12 mouse cellular contexts compared by ENCODE assay signal in genomic region chr1:166053285-166053955, GRCm38 (mm10). TPM values are rescaled to one million over a fixed set of nuclear protein-coding genes. Genes with fewer than 3 reads are reported as not detected.
DNase-seq lines count a peak whose midpoint lies in the region; ATAC-seq and TF ChIP-seq lines count a peak whose summit lies in the region.
"Had no signal": no experiment of that assay in that cellular context is flagged by ENCODE, and none has a peak within 500 bp of the region (broad histone marks: within the 10 kb centered on the region; RNA-seq: fewer than 3 reads in every experiment).

No protein-coding gene starts in this region.

- H3K4me1 ChIP-seq in forebrain, embryonic 10.5 days = peaks cover 49% of the 10 kb centered on the region
- H3K4me1 ChIP-seq in forebrain, embryonic 13.5 days = peaks cover 33% of the 10 kb centered on the region
- H3K4me1 ChIP-seq in kidney, postnatal 0 days (replicated peaks; ENCODE audit: insufficient read depth, low read length) = peaks cover 3% of the 10 kb centered on the region; the same call in 1 of the 2 replicates
- H3K4me1 ChIP-seq in neural tube, embryonic 14.5 days (ENCODE audit: control insufficient read depth, insufficient read depth, low read length) = peaks cover 23% of the 10 kb centered on the region; the same call in 1 of the 2 replicates

- H3K4me2 ChIP-seq in forebrain, embryonic 13.5 days = no peak overlapping the region
- no peak overlapping the region for H3K4me2 ChIP-seq in kidney, postnatal 0 days (ENCODE audit: low read length)
- no peak overlapping the region for H3K4me2 ChIP-seq in neural tube, embryonic 14.5 days (ENCODE audit: low read depth, low read length)

- peaks cover 36% of the 10 kb centered on the region for H3K27me3 ChIP-seq in forebrain, embryonic 10.5 days (ENCODE audit: poor library complexity, severe bottlenecking)
- peaks cover 12% of the 10 kb centered on the region; the same call in 1 of the 2 replicates for H3K27me3 ChIP-seq in forebrain, embryonic 13.5 days
- 0 out of 2 replicates have a peak, but pooled peaks cover 3% of the 10 kb centered on the region for H3K27me3 ChIP-seq in kidney, postnatal 0 days (ENCODE audit: insufficient read depth, low read length)
- H3K27me3 ChIP-seq in neural tube, embryonic 14.5 days (ENCODE audit: control insufficient read depth, insufficient read depth, low read length) = no peaks in the 10 kb centered on the region

- peak overlapping the region; percentile 66 for H3K27ac ChIP-seq in forebrain, embryonic 10.5 days
- H3K27ac ChIP-seq in forebrain, embryonic 13.5 days = no peak overlapping the region
- H3K27ac ChIP-seq in kidney, postnatal 0 days = no peak overlapping the region
- no peak overlapping the region for H3K27ac ChIP-seq in neural tube, embryonic 14.5 days (ENCODE audit: low read depth, low read length)

- no peaks in the 10 kb centered on the region for H3K9me3 ChIP-seq in forebrain, embryonic 10.5 days
- no peaks in the 10 kb centered on the region for H3K9me3 ChIP-seq in forebrain, embryonic 13.5 days (replicated peaks)
- no peaks in the 10 kb centered on the region for H3K9me3 ChIP-seq in kidney, postnatal 0 days (replicated peaks; ENCODE audit: low read length)
- no peaks in the 10 kb centered on the region for H3K9me3 ChIP-seq in neural tube, embryonic 14.5 days (ENCODE audit: control insufficient read depth, low read length)

- 40% methylated on average over 10 of the region's 10 CpGs for WGBS in forebrain, embryonic 10.5 days
- WGBS in forebrain, embryonic 13.5 days = 32% methylated on average over 10 of the region's 10 CpGs
- WGBS in kidney, postnatal 0 days = 22% methylated on average over 10 of the region's 10 CpGs
- WGBS in neural tube, embryonic 14.5 days = 28% methylated on average over 10 of the region's 10 CpGs

- no peaks in the 10 kb centered on the region for H3K36me3 ChIP-seq in forebrain, embryonic 10.5 days (replicated peaks)
- no peaks in the 10 kb centered on the region for H3K36me3 ChIP-seq in forebrain, embryonic 13.5 days (ENCODE audit: poor library complexity, severe bottlenecking)
- no peaks in the 10 kb centered on the region for H3K36me3 ChIP-seq in kidney, postnatal 0 days (ENCODE audit: insufficient read depth, low read length)
- no peaks in the 10 kb centered on the region for H3K36me3 ChIP-seq in neural tube, embryonic 14.5 days (ENCODE audit: control insufficient read depth, insufficient read depth, low read length)

- no peak overlapping the region for H3K9ac ChIP-seq in forebrain, embryonic 13.5 days
- no peak overlapping the region for H3K9ac ChIP-seq in kidney, postnatal 0 days (ENCODE audit: low read depth, low read length)
- no peak overlapping the region for H3K9ac ChIP-seq in neural tube, embryonic 14.5 days (replicated peaks; ENCODE audit: low read depth, low read length)

- no peak for ATAC-seq in forebrain, embryonic 13.5 days
- no peak for ATAC-seq in kidney, postnatal 0 days (replicated peaks; ENCODE audit: low FRiP score, low read depth)
- ATAC-seq in neural tube, embryonic 14.5 days (ENCODE audit: low read depth) = peak; percentile 16; the same call in 1 of the 2 replicates
- ATAC-seq: activated CD4-positive, CD25-positive, alpha-beta regulatory T cell, adult 4 months had no signal

- H3K4me3 ChIP-seq in forebrain, embryonic 10.5 days = no peak overlapping the region
- H3K4me3 ChIP-seq in forebrain, embryonic 13.5 days = no peak overlapping the region
- no peak overlapping the region for H3K4me3 ChIP-seq in kidney, postnatal 0 days (replicated peaks; ENCODE audit: low read depth, low read length)
- H3K4me3 ChIP-seq in neural tube, embryonic 14.5 days (ENCODE audit: low read depth, low read length) = no peak overlapping the region

- TF ChIP-seq CTCF in kidney, postnatal 0 days (IDR thresholded peaks at IDR 0.05; ENCODE audit: low read depth) = no peak

- DNase-seq in forebrain, embryonic 10.5 days (ENCODE audit: extremely low spot score, low spot score) = no peak
- peak; percentile 34 for DNase-seq in kidney, postnatal 0 days (ENCODE audit: low spot score)
- no peak for DNase-seq in kidney, adult 9 months
- peak; percentile 49 for DNase-seq in MEL-GATA-1-ER (ENCODE audit: extremely low read depth, low read depth)
- DNase-seq in frontal cortex, postnatal 36 days (ENCODE audit: low spot score in 2 of 2) = no peak
- no peak for DNase-seq in cerebellum, postnatal 14 days
- DNase-seq: kidney, postnatal 10 days; left cerebral cortex, postnatal 4 days; lung, postnatal 36 days had no signal

RNA-seq across cellular contexts. Expression of gene Pou2f1, which starts 50.9 kb away (rescaled TPM):
- 23.6 and 25.4 TPM in 2 replicates for polyA plus RNA-seq in forebrain, embryonic 10.5 days (2016; fragmentation: Nextera tagmentation; extraction: Ambion mirVana)
- 23.9 and 25.9 TPM in 2 replicates for polyA plus RNA-seq in forebrain, embryonic 13.5 days (2015; fragmentation: Nextera tagmentation; extraction: Ambion mirVana)
- polyA plus RNA-seq in kidney, postnatal 0 days (2015; fragmentation: Nextera tagmentation; extraction: Ambion mirVana) = 11.6 and 11.7 TPM in 2 replicates
- polyA plus RNA-seq in neural tube, embryonic 14.5 days (2014; fragmentation: Nextera tagmentation; extraction: Ambion mirVana) = 19.6 and 20.9 TPM in 2 replicates

Comparison
In these comparisons a context has a peak if more than half of its experiments do, and no peak if none do; other contexts are left out.
1. DNase-seq: peak in kidney, postnatal 0 days (single experiment) and MEL-GATA-1-ER (single experiment); none in forebrain, embryonic 10.5 days (single experiment), kidney, adult 9 months (single experiment), frontal cortex, postnatal 36 days (0 of 2) and cerebellum, postnatal 14 days (0 of 2).